Mouse (Mus musculus) G1E (cell line): Measurements from ENCODE around the gene Gm3424.
"Not testable (repeated sequence)": the region's sequence is repeated elsewhere in the genome, so short reads cannot be mapped to it uniquely, and the experiment has no call there.

ENCODE experiments used
- CTCF ChIP-seq: IDR thresholded peaks from 2 replicates; pipeline ENCODE4 v1.5.1; 2012; ENCODE audit warnings: low read depth, low read length, inconsistent platforms, mixed read lengths
- GATA2 ChIP-seq: IDR thresholded peaks from 2 replicates; pipeline ENCODE4 v1.6.1; 2012; ENCODE audit warnings: low read depth, low read length, inconsistent platforms, borderline replicate concordance
- TAL1 ChIP-seq: conservative IDR thresholded peaks from 2 replicates; pipeline ENCODE4 v1.6.1; 2012; ENCODE audit warnings: low read depth, low read length, inconsistent platforms, mixed read lengths

- not testable (repeated sequence) for TF ChIP-seq CTCF, GATA2, TAL1
These were observed 25.8 kb upstream of the Gm3424 start for GRCm38 (mm10) chr14:5855911-5856310.
